Mouse (Mus musculus) megakaryocyte-erythroid progenitor cell, adult 5-6 weeks (primary cell): Measurements from ENCODE around the gene Catip. TPM values are rescaled to one million over a fixed set of nuclear protein-coding genes. Genes with fewer than 3 reads are reported as not detected.
A peak's percentile ranks its signal among the peaks of the same experiment; 100 is the strongest.
"Not testable (repeated sequence)": the region's sequence is repeated elsewhere in the genome, so short reads cannot be mapped to it uniquely, and the experiment has no call there.

ENCODE experiments used
- ATAC-seq: replicated peaks from 2 replicates; pipeline ENCODE4 v1.8.0; 2016; ENCODE audit warnings: mild to moderate bottlenecking, inconsistent platforms; ENCODE audit not compliant: severe bottlenecking, poor library complexity, low FRiP score, low TSS enrichment
- total RNA-seq, 2 experiments: library from RNA; stranded (forward) in 1 of 2; stranded (reverse) in 1 of 2; fragments of 200-1000, 215-1000 nt in 1 of 2; fragments of >200 nt in 1 of 2; fragmentation: Nextera tagmentation in 1 of 2; gene quantifications; 2 replicates each; pipeline ENCODE4 v1.2.3; 2014 to 2017

The Catip gene
- total RNA-seq, 2 experiments from 2014 or later = not detected

- ATAC-seq = no peak
Measured at GRCm38 (mm10) chr1:74394311-74394710, 32.4 kb downstream of the Catip start.

- ATAC-seq = no peak
Measured at GRCm38 (mm10) chr1:74394858-74395257, 33.0 kb downstream of the Catip start.

GRCm38 (mm10) chr1:74395290-74395689 lies 33.4 kb downstream of the Catip start:
- ATAC-seq = no peak

- not testable (repeated sequence) for ATAC-seq
Measured at GRCm38 (mm10) chr1:74396456-74397222, 34.7 kb downstream of the Catip start.

- peak; percentile 81 for ATAC-seq
Measured at GRCm38 (mm10) chr1:74397268-74397918, 35.5 kb downstream of the Catip start.

GRCm38 (mm10) chr1:74397919-74398451 lies 36.1 kb downstream of the Catip start:
- ATAC-seq = peak; percentile 55

GRCm38 (mm10) chr1:74400531-74400930 lies 38.6 kb downstream of the Catip start:
- no peak for ATAC-seq

GRCm38 (mm10) chr1:74401015-74401702 lies 39.3 kb downstream of the Catip start:
- no peak for ATAC-seq

GRCm38 (mm10) chr1:74404206-74404605 lies 42.3 kb downstream of the Catip start:
- ATAC-seq = no peak

GRCm38 (mm10) chr1:74408589-74409504 lies 46.9 kb downstream of the Catip start, which contains the start of gene Vil1:
Gene Vil1 (plus strand): TSS chr1:74409376.
- no peak for ATAC-seq

GRCm38 (mm10) chr1:74411753-74412325 lies 49.9 kb downstream of the Catip start:
- ATAC-seq = no peak

- ATAC-seq = no peak
Measured at GRCm38 (mm10) chr1:74412711-74413110, 50.8 kb downstream of the Catip start.

GRCm38 (mm10) chr1:74415143-74415542 lies 53.2 kb downstream of the Catip start:
- ATAC-seq = peak; percentile 87

Other genes starting within 250 kb of the Catip start
- gene Tns1, start 237.7 kb upstream of the Catip start, total RNA-seq (2014; fragmentation: Nextera tagmentation) = 62.1 and 69.2 TPM in 2 replicates
- gene Tns1, start 237.7 kb upstream of the Catip start, total RNA-seq (2017) = 17.3 and 25.3 TPM in 2 replicates
- gene Rufy4, start 236.6 kb upstream of the Catip start, total RNA-seq (2014; fragmentation: Nextera tagmentation) = not detected in 2 replicates
- gene Rufy4, start 236.6 kb upstream of the Catip start, total RNA-seq (2017) = 0.70 TPM in 1 of 2 replicates, not detected in the other
- 1.5 TPM in 1 of 2 replicates, not detected in the other for gene Cxcr2, start 208.1 kb upstream of the Catip start, total RNA-seq (2014; fragmentation: Nextera tagmentation)
- 0.38 and 0.57 TPM in 2 replicates for gene Cxcr2, start 208.1 kb upstream of the Catip start, total RNA-seq (2017)
- gene Cxcr1, start 167.5 kb upstream of the Catip start, total RNA-seq (2014; fragmentation: Nextera tagmentation) = not detected in 2 replicates
- gene Cxcr1, start 167.5 kb upstream of the Catip start, total RNA-seq (2017) = not detected in 2 replicates
- gene Arpc2, start 126.0 kb upstream of the Catip start, total RNA-seq (2014; fragmentation: Nextera tagmentation) = 211 and 242 TPM in 2 replicates
- 228 and 233 TPM in 2 replicates for gene Arpc2, start 126.0 kb upstream of the Catip start, total RNA-seq (2017)
- 1.0 TPM in 1 of 2 replicates, not detected in the other for gene Gpbar1, start 83.6 kb upstream of the Catip start, total RNA-seq (2014; fragmentation: Nextera tagmentation)
- not detected in 2 replicates for gene Gpbar1, start 83.6 kb upstream of the Catip start, total RNA-seq (2017)
- gene Aamp, start 77.4 kb upstream of the Catip start, total RNA-seq (2014; fragmentation: Nextera tagmentation) = 78.9 and 90.5 TPM in 2 replicates
- gene Aamp, start 77.4 kb upstream of the Catip start, total RNA-seq (2017) = 84.4 and 95.3 TPM in 2 replicates
- 22.4 and 50.1 TPM in 2 replicates for gene Pnkd, start 77.2 kb upstream of the Catip start, total RNA-seq (2014; fragmentation: Nextera tagmentation)
- 14.1 and 22.8 TPM in 2 replicates for gene Pnkd, start 77.2 kb upstream of the Catip start, total RNA-seq (2017)
- 10.1 and 16.8 TPM in 2 replicates for gene Tmbim1, start 56.5 kb upstream of the Catip start, total RNA-seq (2014; fragmentation: Nextera tagmentation)
- gene Tmbim1, start 56.5 kb upstream of the Catip start, total RNA-seq (2017) = 13.6 and 13.9 TPM in 2 replicates
- gene Slc11a1, start 13.1 kb downstream of the Catip start, total RNA-seq (2014; fragmentation: Nextera tagmentation) = not detected in 2 replicates
- 0.42 TPM in 1 of 2 replicates, not detected in the other for gene Slc11a1, start 13.1 kb downstream of the Catip start, total RNA-seq (2017)
- gene Ctdsp1, start 29.4 kb downstream of the Catip start, total RNA-seq (2014; fragmentation: Nextera tagmentation) = 84.0 and 87.0 TPM in 2 replicates
- 19.5 and 26.8 TPM in 2 replicates for gene Ctdsp1, start 29.4 kb downstream of the Catip start, total RNA-seq (2017)
- not detected in 2 replicates for gene Vil1, start 47.3 kb downstream of the Catip start, total RNA-seq (2014; fragmentation: Nextera tagmentation)
- gene Vil1, start 47.3 kb downstream of the Catip start, total RNA-seq (2017) = not detected in 2 replicates
- gene Cnot9, start 143.9 kb downstream of the Catip start, total RNA-seq (2014; fragmentation: Nextera tagmentation) = 65.5 and 83.3 TPM in 2 replicates
- 122 and 130 TPM in 2 replicates for gene Cnot9, start 143.9 kb downstream of the Catip start, total RNA-seq (2017)
- not detected in 2 replicates for gene Plcd4, start 180.8 kb downstream of the Catip start, total RNA-seq (2014; fragmentation: Nextera tagmentation)
- 0.33 TPM in 1 of 2 replicates, not detected in the other for gene Plcd4, start 180.8 kb downstream of the Catip start, total RNA-seq (2017)
- gene Usp37, start 182.2 kb downstream of the Catip start, total RNA-seq (2014; fragmentation: Nextera tagmentation) = 31.1 and 40.1 TPM in 2 replicates
- gene Usp37, start 182.2 kb downstream of the Catip start, total RNA-seq (2017) = 39.9 and 70.7 TPM in 2 replicates
- 26.5 and 29.8 TPM in 2 replicates for gene Zfp142, start 226.1 kb downstream of the Catip start, total RNA-seq (2014; fragmentation: Nextera tagmentation)
- 12.3 and 13.8 TPM in 2 replicates for gene Zfp142, start 226.1 kb downstream of the Catip start, total RNA-seq (2017)
- gene Bcs1l, start 226.2 kb downstream of the Catip start, total RNA-seq (2014; fragmentation: Nextera tagmentation) = 27.8 and 29.7 TPM in 2 replicates
- gene Bcs1l, start 226.2 kb downstream of the Catip start, total RNA-seq (2017) = 14.4 and 21.1 TPM in 2 replicates
- 38.6 and 49.9 TPM in 2 replicates for gene Rnf25, start 239.3 kb downstream of the Catip start, total RNA-seq (2014; fragmentation: Nextera tagmentation)
- 22.7 and 26.5 TPM in 2 replicates for gene Rnf25, start 239.3 kb downstream of the Catip start, total RNA-seq (2017)
- gene Stk36, start 239.3 kb downstream of the Catip start, total RNA-seq (2014; fragmentation: Nextera tagmentation) = 0.20 and 0.82 TPM in 2 replicates
- not detected in 2 replicates for gene Stk36, start 239.3 kb downstream of the Catip start, total RNA-seq (2017)